Mouse (Mus musculus) G1E (cell line): ENCODE results near the gene Hmox2.

ENCODE experiments used
- CTCF ChIP-seq: IDR thresholded peaks from 2 replicates; pipeline ENCODE4 v1.5.1; 2012; ENCODE audit warnings: low read depth, low read length, inconsistent platforms, mixed read lengths
- GATA1 ChIP-seq: IDR thresholded peaks from 2 replicates; pipeline ENCODE4 v1.6.1; 2012; ENCODE audit warnings: borderline replicate concordance, low read length, inconsistent platforms, mixed read lengths
- POLR2AphosphoS5 ChIP-seq: IDR thresholded peaks from 2 replicates; pipeline ENCODE4 v1.6.1; 2012; ENCODE audit warnings: low read depth, low read length, inconsistent platforms; ENCODE audit not compliant: insufficient replicate concordance
- TAL1 ChIP-seq: conservative IDR thresholded peaks from 2 replicates; pipeline ENCODE4 v1.6.1; 2012; ENCODE audit warnings: low read depth, low read length, inconsistent platforms, mixed read lengths

DNA sequence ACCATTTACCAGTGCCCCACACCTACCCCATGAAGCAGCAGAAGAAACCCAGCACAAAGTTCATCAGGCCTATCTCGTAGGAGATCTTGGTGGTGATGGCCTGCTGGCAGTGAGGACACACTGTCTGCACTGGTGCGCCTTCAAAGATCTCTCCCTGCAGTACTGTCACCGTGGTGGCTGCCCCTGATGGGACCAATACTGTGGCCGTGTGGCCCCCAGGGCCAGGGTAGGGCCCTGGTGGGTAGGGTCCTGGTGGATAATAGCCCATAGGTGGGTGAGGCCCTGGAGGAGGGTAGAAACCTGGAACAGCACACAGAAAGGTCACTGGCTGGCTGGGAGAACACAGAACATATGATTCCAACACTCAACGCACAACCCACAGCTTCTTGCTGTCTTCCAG, 42.6 kb downstream of the Hmox2 start:
- TF ChIP-seq CTCF (no peak), TAL1 (no peak), POLR2AphosphoS5 (no peak), GATA1 (no peak)
